Mouse (Mus musculus): ENCODE data around the gene Macf1.
A peak's percentile ranks its signal among the peaks of the same experiment; 100 is the strongest.
"Not testable (repeated sequence)": the region's sequence is repeated elsewhere in the genome, so short reads cannot be mapped to it uniquely, and the experiment has no call there.

Gene Macf1

DNA sequence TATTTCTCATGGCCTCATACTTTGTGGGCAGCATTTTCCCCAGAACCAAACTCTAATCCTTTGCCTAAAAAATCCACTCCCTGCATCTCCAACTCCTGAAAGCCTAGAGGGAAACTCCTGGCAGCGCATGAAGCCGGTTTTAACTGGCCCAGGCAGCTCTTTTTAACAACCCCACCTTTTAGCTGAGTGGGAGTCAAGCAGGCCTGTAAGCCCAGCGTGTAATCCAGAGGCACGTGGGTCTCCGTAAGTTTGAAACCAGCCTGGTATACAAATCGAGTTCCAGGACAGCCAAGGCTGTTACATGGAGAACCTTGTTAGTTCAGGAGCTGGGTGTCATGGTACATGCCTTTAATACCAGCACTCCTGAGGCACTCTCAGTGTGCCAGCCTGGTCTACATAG is 14.5 kb downstream of the Macf1 start:
- no peak for DNase-seq

- peak; percentile 91 to 94 for DNase-seq
These were observed 16.8 kb downstream of the Macf1 start for GRCm38 (mm10) chr4:123667260-123667867.

GRCm38 (mm10) chr4:123666517-123666916 is 17.6 kb downstream of the Macf1 start:
- DNase-seq = no peak

DNA sequence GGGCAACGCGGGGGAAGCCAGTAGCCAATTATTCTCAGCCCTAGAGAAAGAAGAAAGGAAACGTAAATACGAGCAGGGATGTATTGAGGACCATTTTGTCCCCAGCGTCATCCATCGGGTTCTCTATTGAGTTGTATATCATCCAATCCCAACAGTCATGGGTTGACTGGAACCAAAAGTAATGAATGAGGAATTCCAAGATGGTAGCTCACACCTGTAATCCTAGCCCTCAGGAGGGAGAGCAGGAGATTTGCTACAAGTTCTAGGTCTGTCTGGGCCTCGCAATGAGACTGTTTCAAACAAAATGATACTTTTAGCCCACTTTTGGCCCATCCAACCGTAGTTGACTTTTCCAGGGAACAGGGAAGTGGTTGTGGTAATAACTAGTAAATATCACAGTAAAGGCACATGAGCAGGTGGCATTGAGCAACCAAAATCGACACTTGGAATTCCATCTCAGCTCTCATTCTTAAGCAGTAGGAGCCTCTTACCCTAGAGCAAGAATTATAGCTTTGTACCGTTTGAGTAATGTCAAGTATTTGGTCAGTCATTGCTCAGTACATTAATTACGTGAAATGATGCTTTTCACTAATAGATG is 18.4 kb downstream of the Macf1 start:
- DNase-seq = no peak

- peak; percentile 59 to 64 for DNase-seq
These were observed 19.1 kb downstream of the Macf1 start for GRCm38 (mm10) chr4:123664951-123665661.

DNA sequence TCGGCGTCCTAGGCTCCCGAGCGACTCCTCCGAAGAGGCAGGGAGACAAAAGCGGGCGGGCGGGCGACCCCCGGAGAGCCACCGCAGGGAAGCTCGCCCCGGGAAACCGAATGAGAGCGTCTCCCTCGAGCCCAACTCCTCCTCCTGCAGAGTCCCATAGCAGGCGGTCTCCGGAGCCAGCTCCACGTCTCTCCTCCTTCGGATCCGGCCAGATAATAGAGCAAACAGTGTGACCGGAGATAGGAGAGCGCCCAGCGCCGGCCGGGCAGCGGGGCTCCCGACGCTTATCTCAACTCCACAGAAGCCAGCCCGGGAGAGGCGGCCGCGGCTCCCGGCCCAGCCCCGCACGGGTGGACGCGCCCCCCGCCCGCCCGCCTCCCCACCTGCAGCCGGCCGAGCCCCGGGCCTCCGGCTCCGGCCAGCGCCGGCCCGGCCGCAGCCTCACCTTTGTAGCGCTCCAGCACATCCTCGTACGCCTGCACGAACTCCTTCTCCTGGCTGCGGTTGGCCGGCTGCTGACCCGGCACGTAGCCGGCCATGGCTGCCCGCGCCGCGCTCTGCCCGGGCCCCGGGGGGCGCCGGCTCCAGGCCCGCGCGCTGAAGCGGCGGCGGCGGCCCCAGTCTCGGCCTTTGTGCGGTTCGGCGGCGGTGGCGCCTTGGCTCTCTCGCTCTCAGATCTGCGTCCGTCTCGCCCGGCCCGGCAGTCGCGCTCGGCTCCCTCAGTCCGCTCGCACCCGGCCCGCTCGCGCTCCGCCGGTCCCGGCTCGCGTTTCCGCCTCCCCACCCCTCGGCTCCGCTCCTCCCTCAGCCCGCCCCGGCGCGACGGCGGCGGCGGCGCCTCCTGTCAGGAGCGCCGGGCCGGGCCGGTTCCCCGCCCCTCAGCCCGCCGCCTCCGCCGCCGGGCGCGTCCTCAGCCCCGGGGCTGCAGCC is 19.9 kb downstream of the Macf1 start:
- DNase-seq = peak; percentile 73 to 76

DNA sequence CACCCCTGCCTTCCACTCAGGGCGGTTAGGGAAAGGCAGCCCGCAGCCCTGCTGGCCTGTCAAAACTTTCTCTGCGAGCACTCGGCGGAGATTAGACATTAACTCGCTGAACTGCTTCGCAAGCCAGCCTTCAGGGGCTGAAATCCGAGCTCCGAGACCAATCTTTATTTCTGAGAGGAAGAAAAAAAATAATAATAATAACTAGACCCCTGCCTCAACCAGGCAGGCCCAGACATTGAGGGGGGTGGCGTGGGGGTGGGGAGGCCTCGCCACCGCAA is 20.5 kb downstream of the Macf1 start:
- no peak for DNase-seq

DNA sequence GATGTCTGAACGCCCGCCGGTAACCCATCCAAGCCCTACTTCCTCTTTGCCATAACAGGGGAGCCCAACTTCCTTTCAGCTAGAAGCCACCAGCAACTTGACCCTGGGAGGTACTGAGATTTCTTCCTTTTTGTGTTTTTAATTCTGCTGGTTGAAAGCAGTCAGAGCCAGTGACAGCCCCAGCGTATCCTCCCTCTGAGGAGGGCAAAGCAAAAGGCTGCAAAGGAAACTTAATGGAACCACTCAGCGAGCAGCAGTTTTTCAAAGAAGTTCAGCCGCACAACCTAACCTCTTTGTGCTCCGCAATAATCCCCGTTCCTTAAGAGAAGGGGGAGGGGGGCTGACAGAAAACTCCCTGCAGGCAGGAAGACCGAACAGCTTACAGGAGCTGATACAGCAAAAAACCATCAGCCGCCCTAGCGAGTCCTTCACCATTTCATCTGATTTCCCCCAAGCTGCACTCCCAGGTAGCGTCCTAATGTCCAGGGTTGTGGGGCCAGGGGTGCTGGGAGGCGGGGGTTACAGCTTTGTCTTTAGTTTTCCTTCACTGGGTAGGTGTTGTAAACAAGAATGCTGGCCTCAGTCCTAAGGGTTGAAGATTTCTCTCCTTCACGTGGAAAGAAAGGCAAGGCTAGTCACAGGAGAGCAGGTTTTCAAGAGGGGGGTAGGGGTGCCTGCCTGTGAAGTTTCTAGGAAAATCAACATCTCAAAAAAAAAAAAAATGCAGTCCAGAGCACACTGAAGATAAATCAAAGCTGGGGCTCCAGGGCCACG is 21.1 kb downstream of the Macf1 start:
- no peak for DNase-seq

DNA sequence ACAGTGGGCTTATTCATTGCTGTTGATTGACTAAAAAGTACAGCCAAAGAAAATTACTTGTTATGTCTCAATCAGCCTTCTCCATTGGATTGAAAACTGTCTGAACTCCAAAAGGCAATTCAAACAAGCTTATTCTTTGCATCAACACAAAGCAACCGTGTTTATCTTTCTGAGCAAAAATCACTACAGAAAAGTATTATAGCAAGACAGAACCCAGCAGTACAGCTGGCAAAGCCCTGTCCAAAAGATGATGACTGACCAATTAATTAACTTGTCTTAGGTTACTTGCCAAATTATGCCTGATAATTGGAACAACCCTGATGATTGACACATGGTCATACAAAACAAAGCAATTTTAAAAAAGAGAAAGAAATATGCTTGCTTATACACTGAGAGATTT is 26.0 kb downstream of the Macf1 start:
- no peak for DNase-seq

DNA sequence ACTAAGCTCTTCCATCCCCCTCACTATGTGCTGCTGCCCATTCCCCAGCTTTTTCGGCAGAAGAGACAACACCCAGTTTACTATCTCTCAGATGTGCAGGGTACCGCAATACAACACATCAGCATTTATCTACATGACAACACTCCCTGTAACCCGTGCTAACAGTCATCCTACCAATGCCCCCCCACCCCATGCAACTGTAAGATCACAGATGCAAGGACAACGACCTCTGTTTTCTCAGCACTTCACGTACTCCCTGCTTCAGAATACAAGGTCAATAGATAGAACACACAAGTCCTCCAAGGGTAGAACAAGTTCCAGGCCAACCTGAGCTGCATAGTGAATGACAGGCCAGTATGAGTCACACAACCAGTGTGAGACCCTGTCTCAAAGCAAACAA is 28.9 kb downstream of the Macf1 start:
- DNase-seq = no peak

DNA sequence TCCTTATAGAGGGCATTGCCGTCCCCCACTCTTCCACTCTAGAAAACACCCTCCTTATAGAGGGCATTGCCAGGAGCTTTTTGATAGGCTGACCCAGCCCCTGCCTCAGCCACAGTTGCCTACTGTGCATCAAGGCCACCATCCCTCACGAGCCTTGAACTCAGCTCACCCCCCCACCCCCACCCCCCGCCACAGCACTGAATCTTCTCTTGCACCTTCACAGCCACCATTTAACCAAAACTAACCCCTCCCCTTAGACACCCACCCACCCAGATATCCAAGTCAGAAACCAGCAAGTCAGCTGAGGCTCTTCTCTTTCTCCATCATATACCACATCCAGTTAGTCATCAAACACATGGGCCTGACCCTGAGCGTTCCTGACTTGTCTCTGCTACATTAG is 29.6 kb downstream of the Macf1 start:
- DNase-seq = no peak

DNA sequence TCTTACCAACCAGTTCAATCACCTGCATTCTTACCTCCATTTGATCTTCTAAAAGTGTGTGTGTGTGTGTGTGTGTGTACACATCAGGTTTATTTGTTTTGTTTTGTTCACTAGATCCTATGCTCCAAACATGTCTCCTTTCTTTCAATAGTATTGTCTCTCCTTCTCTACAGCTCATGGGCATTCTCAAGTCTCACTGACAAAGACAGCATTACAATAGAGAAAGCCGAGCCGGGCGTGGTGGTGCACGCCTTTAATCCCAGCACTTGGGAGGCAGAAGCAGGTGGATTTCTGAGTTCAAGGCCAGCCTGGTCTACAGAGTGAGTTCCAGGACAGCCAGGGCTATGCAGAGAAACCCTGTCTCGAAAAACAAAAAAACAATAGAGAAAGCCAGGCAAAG is 30.7 kb downstream of the Macf1 start:
- DNase-seq = not testable (repeated sequence)

DNA sequence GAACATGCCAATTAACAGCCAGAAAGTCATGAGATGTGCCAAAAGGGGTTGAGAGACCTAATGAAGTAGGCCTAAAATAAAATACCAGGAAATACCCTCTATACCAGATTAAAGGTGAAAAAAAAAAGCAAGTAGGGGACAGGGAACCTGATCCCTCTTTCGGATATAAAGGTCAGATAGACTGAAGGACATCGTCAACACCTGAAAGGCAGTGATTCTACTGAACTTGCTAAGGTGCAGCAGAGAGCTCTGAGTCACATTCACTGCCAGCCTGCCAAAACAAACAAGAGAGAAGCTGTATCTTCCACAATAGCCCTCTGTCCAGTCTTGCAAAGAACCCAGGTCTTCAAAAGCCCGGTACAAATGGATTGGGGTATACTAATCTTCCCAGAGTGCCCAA is 32.0 kb downstream of the Macf1 start:
- DNase-seq = no peak

DNA sequence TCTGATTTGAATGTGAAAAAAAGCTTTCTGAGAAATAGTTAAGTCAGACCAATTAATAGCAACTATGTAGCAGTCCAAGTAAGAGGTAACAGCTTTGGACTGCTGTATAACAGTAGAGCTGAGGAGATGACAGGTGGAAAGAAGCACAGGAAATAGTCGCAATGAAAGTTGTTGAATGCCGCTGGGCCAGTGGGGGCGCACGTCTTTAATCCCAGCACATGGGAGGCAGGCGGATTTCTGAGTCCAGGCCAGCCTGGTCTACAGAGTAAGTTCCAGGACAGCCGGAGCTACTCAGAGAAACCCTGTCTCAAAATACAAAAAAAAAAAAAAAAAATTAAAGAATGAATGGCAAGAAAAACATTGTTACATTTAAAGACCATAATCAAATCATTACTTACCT is 35.0 kb downstream of the Macf1 start:
- DNase-seq = no peak

- no peak for DNase-seq
These were observed 36.5 kb downstream of the Macf1 start for GRCm38 (mm10) chr4:123647668-123648067.

- DNase-seq = no peak
These were observed 37.1 kb downstream of the Macf1 start for GRCm38 (mm10) chr4:123647109-123647508.

- no peak for DNase-seq
These were observed 38.8 kb downstream of the Macf1 start for GRCm38 (mm10) chr4:123645246-123645845.

DNA sequence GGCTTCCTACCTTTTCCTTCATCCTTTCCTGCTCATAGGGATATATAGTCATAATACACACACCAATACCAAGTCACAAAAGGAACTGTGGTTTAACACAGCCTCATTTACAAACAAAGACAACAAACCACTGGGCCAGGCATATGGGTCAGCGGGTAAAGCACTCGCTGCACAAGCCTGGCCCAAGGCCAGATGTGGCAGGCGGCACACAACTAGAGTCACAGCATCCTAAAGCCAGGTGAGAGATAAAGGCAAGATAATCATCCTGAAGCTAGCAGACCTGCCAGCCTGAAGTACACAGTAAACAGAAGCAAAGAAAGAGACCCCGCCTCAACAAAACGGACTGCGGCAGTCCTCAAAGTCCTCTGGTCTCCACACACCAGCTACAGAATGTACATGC is 40.6 kb downstream of the Macf1 start:
- peak; percentile 31 to 47 for DNase-seq

- DNase-seq = no peak
These were observed 41.3 kb downstream of the Macf1 start for GRCm38 (mm10) chr4:123642877-123643276.

- DNase-seq = no peak
These were observed 47.0 kb downstream of the Macf1 start for GRCm38 (mm10) chr4:123637136-123637535.

GRCm38 (mm10) chr4:123635428-123635827 is 48.7 kb downstream of the Macf1 start:
- no peak for DNase-seq

- DNase-seq = no peak
These were observed 49.7 kb downstream of the Macf1 start for GRCm38 (mm10) chr4:123634436-123634835.

Measured in cerebellum, postnatal 10 days (tissue).